Mouse (Mus musculus): ENCODE data around the gene Urah.

DNA sequence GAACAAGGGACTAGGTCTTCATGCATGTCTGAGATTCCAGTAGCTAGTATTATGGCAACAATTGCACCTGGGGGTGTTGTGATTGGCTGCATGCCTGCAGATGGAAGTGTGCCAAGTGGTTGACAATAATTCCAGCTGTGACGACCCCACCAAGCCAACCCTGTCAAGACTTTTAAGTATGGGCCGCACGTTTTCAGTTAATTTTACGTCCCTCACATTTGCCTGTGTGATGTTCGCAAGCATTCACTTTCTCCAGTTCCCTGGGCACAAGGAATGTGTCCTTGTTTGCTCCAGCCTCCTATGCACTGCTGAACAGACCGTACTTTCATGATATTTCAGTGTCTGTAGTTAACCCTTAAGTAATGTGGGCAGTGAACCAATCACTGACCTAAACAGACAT is 32.2 kb upstream of the Urah start:
- TF ChIP-seq CTCF (IDR thresholded peaks at IDR 0.05; ENCODE audit: borderline replicate concordance, insufficient read depth, low read length): no peak
- no peak for TF ChIP-seq POLR2A (IDR thresholded peaks at IDR 0.05; ENCODE audit: low read depth, low read length)
